Mouse (Mus musculus): ENCODE data around the gene Dnajb11. TPM values are rescaled to one million over a fixed set of nuclear protein-coding genes. Genes with fewer than 3 reads are reported as not detected.

Dnajb11 gene
- total and polyA plus RNA-seq, 2 experiments from 2014 or later: 41.2 to 86.9 TPM

- ATAC-seq (peak; percentile 96), DNase-seq (ENCODE audit: low spot score) (peak; percentile 92)
- H3K9ac ChIP-seq (replicated peaks; ENCODE audit: low read length): peak overlapping the region; percentile 75
- no peaks in the 10 kb centered on the region for H3K27me3 ChIP-seq (ENCODE audit: insufficient read depth, low read length)
- peak overlapping the region; percentile 60 for H3K4me3 ChIP-seq (ENCODE audit: low read length)
- 7% methylated on average over 26 of the region's 26 CpGs for WGBS
- peak overlapping the region; percentile 68 for H3K27ac ChIP-seq
- H3K9me3 ChIP-seq (ENCODE audit: low read length): no peaks in the 10 kb centered on the region
- no peak for TF ChIP-seq CTCF (IDR thresholded peaks at IDR 0.05; ENCODE audit: low read depth)
- H3K4me1 ChIP-seq (ENCODE audit: insufficient read depth, low read length): 0 out of 2 replicates have a peak, but pooled peaks cover 7% of the 10 kb centered on the region
- peak overlapping the region; percentile 99 for H3K4me2 ChIP-seq (ENCODE audit: low read depth, low read length)
- H3K36me3 ChIP-seq (ENCODE audit: insufficient read depth, low read length): 0 out of 2 replicates have a peak, but pooled peaks cover 5% of the 10 kb centered on the region
Observed at GRCm38 (mm10) chr16:22844061-22844801, 13.4 kb upstream of the Dnajb11 start.

- Histone ChIP-seq H3K36me3 (ENCODE audit: insufficient read depth, low read length) (0 out of 2 replicates have a peak, but pooled peaks cover 5% of the 10 kb centered on the region), H3K4me1 (ENCODE audit: insufficient read depth, low read length) (0 out of 2 replicates have a peak, but pooled peaks cover 7% of the 10 kb centered on the region), H3K9ac (replicated peaks; ENCODE audit: low read length) (peak overlapping the region; percentile 30; the same call in 1 of the 2 replicates), H3K9me3 (ENCODE audit: low read length) (no peaks in the 10 kb centered on the region), H3K27me3 (ENCODE audit: insufficient read depth, low read length) (no peaks in the 10 kb centered on the region), H3K27ac (peak overlapping the region; percentile 68; the same call in 1 of the 2 replicates), H3K4me2 (ENCODE audit: low read depth, low read length) (peak overlapping the region; percentile 99), H3K4me3 (ENCODE audit: low read length) (peak overlapping the region; percentile 60)
- no peak for TF ChIP-seq CTCF (IDR thresholded peaks at IDR 0.05; ENCODE audit: low read depth)
- 68% methylated on average over 5 of the region's 5 CpGs for WGBS
- DNase-seq (ENCODE audit: low spot score): no peak
- no peak for ATAC-seq
Observed at GRCm38 (mm10) chr16:22844834-22845233, 12.8 kb upstream of the Dnajb11 start.

DNA sequence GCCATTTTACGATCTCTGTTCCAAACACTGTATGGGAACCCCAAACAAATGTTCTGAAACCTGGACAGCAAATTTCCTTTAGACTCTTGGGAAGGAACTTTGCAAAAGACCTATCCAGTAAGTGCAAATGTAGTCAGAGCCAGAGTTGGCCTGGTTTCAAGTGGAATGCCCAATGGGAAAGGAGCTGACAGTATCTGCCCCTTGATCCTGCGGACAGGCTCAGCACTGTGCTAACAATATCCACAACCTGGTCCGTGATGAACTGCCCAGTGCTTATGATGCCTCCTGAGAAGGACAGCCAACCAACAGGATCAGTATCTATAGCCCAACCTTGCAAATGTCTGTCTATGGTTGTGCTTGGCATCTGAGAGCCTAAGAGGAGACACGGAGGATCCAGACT is 12.2 kb upstream of the Dnajb11 start:
- DNase-seq (ENCODE audit: low spot score): no peak
- Histone ChIP-seq H3K27me3 (ENCODE audit: insufficient read depth, low read length) (no peaks in the 10 kb centered on the region), H3K36me3 (ENCODE audit: insufficient read depth, low read length) (peaks cover 5% of the 10 kb centered on the region; the same call in 1 of the 2 replicates), H3K4me1 (ENCODE audit: insufficient read depth, low read length) (0 out of 2 replicates have a peak, but pooled peaks cover 7% of the 10 kb centered on the region), H3K4me2 (ENCODE audit: low read depth, low read length) (no peak overlapping the region), H3K27ac (no peak overlapping the region), H3K4me3 (ENCODE audit: low read length) (no peak overlapping the region), H3K9me3 (ENCODE audit: low read length) (no peaks in the 10 kb centered on the region), H3K9ac (replicated peaks; ENCODE audit: low read length) (no peak overlapping the region)
- TF ChIP-seq CTCF (IDR thresholded peaks at IDR 0.05; ENCODE audit: low read depth): no peak
- WGBS: 87% methylated on average over 4 of the region's 4 CpGs
- no peak for ATAC-seq

DNA sequence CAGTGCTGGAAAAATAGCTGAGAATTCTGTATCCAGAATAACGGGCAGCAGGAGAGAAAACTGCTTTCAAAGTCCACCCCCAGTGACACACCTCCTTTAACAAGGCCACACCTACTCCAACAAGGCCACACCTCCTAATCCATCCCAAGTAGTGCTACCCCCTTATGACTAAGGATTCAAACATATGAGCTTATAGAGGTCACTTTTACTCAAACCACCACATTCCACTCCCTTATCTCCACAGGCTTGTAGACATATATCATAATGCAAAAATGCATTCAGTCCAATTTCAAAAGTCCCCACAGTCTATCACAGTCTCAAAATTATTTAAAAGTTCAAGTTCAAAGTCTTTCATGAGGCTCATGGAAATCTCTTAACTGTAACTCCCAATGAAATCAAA is 10.0 kb upstream of the Dnajb11 start:
- ATAC-seq: no peak
- WGBS: 92% methylated on average over 1 of the region's 1 CpGs
- no peak overlapping the region for H3K27ac ChIP-seq
- H3K4me2 ChIP-seq (ENCODE audit: low read depth, low read length): no peak overlapping the region
- TF ChIP-seq CTCF (IDR thresholded peaks at IDR 0.05; ENCODE audit: low read depth): no peak
- no peaks in the 10 kb centered on the region for H3K27me3 ChIP-seq (ENCODE audit: insufficient read depth, low read length)
- no peak overlapping the region for H3K4me3 ChIP-seq (ENCODE audit: low read length)
- H3K9ac ChIP-seq (replicated peaks; ENCODE audit: low read length): no peak overlapping the region
- H3K36me3 ChIP-seq (ENCODE audit: insufficient read depth, low read length): no peaks in the 10 kb centered on the region; the same call in 1 of the 2 replicates
- DNase-seq (ENCODE audit: low spot score): no peak
- 0 out of 2 replicates have a peak, but pooled peaks cover 7% of the 10 kb centered on the region for H3K4me1 ChIP-seq (ENCODE audit: insufficient read depth, low read length)
- no peaks in the 10 kb centered on the region for H3K9me3 ChIP-seq (ENCODE audit: low read length)

GRCm38 (mm10) chr16:22848331-22848730 is 9.3 kb upstream of the Dnajb11 start:
- 72% methylated on average over 1 of the region's 1 CpGs for WGBS
- Histone ChIP-seq H3K27ac (no peak overlapping the region), H3K4me3 (ENCODE audit: low read length) (no peak overlapping the region), H3K4me2 (ENCODE audit: low read depth, low read length) (no peak overlapping the region), H3K27me3 (ENCODE audit: insufficient read depth, low read length) (no peaks in the 10 kb centered on the region), H3K9me3 (ENCODE audit: low read length) (no peaks in the 10 kb centered on the region), H3K9ac (replicated peaks; ENCODE audit: low read length) (no peak overlapping the region), H3K36me3 (ENCODE audit: insufficient read depth, low read length) (no peaks in the 10 kb centered on the region; the same call in 1 of the 2 replicates), H3K4me1 (ENCODE audit: insufficient read depth, low read length) (0 out of 2 replicates have a peak, but pooled peaks cover 7% of the 10 kb centered on the region)
- no peak for DNase-seq (ENCODE audit: low spot score)
- TF ChIP-seq CTCF (IDR thresholded peaks at IDR 0.05; ENCODE audit: low read depth): no peak
- no peak for ATAC-seq

DNA sequence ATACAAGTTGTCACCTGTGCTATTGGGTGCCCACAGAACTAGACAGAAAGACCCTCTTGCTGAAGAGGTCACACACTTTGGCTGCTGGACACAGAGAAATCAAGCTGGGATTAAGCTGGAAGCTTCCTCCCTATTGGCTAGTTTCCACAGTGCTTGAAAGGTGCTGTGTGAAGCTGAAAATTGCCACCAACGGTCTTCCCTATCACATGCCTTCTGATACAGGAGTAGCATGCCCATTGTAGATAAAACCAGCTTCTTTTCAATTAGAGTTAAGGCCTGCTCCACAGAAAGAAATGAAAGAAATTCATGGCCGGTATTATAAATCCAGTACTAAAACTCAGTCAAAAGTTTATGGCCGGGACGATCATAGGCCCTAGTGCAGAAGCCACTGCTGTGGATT is 4.9 kb upstream of the Dnajb11 start:
- Histone ChIP-seq H3K36me3 (ENCODE audit: insufficient read depth, low read length) (no peaks in the 10 kb centered on the region; the same call in 1 of the 2 replicates), H3K9ac (replicated peaks; ENCODE audit: low read length) (no peak overlapping the region), H3K9me3 (ENCODE audit: low read length) (no peaks in the 10 kb centered on the region), H3K4me3 (ENCODE audit: low read length) (no peak overlapping the region), H3K4me2 (ENCODE audit: low read depth, low read length) (no peak overlapping the region), H3K4me1 (ENCODE audit: insufficient read depth, low read length) (peaks cover 6% of the 10 kb centered on the region; the same call in 1 of the 2 replicates), H3K27me3 (ENCODE audit: insufficient read depth, low read length) (no peaks in the 10 kb centered on the region), H3K27ac (no peak overlapping the region)
- DNase-seq (ENCODE audit: low spot score): no peak
- TF ChIP-seq CTCF (IDR thresholded peaks at IDR 0.05; ENCODE audit: low read depth): no peak
- ATAC-seq: no peak
- 96% methylated on average over 4 of the region's 4 CpGs for WGBS

DNA sequence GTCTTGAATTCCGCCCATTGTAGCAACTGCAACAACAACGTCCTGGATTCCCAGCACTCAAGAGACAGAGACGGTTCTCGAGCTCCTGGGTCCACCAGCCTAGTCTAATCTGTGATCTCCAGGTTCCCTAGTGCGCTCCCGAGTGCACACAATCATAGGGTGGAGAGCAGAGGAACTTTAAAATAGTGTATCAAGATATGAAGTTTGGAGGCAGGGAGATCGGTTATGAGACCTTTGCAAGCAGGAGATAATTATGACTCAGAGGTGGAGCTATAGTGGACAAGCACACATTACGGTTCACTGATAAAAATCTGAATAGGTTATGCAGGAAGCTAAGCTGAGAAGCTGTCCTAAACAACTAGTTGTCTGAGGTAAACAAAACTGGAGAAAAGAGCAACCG is 872 bp upstream of the Dnajb11 start:
- H3K4me1 ChIP-seq (ENCODE audit: insufficient read depth, low read length): peaks cover 11% of the 10 kb centered on the region
- no peaks in the 10 kb centered on the region for H3K27me3 ChIP-seq (ENCODE audit: insufficient read depth, low read length)
- ATAC-seq: no peak
- DNase-seq (ENCODE audit: low spot score): no peak
- 14% methylated on average over 9 of the region's 9 CpGs for WGBS
- peak overlapping the region; percentile 99 for H3K4me3 ChIP-seq (ENCODE audit: low read length)
- H3K36me3 ChIP-seq (ENCODE audit: insufficient read depth, low read length): peaks cover 6% of the 10 kb centered on the region; the same call in 1 of the 2 replicates
- peak overlapping the region; percentile 56 for H3K9ac ChIP-seq (replicated peaks; ENCODE audit: low read length)
- peak overlapping the region; percentile 95 for H3K4me2 ChIP-seq (ENCODE audit: low read depth, low read length)
- TF ChIP-seq CTCF (IDR thresholded peaks at IDR 0.05; ENCODE audit: low read depth): no peak
- H3K27ac ChIP-seq: peak overlapping the region; percentile 67; the same call in 1 of the 2 replicates
- no peaks in the 10 kb centered on the region for H3K9me3 ChIP-seq (ENCODE audit: low read length)
